Mouse (Mus musculus) ES-E14 (cell line): ENCODE results near the gene Camsap1. TPM values are rescaled to one million over a fixed set of nuclear protein-coding genes. Genes with fewer than 3 reads are reported as not detected.
A peak's percentile ranks its signal among the peaks of the same experiment; 100 is the strongest.

ENCODE experiments used
- DNase-seq: peaks from one replicate; pipeline ENCODE4 v3.0.0-alpha.2; 2013; ENCODE audit warnings: low read depth, low spot score
- H3K27ac ChIP-seq: 2 replicates; pipeline ENCODE4 v1.5.1; 2012; ENCODE audit warnings: low read depth, mild to moderate bottlenecking, low read length, moderate library complexity, mixed read lengths; ENCODE audit not compliant: poor library complexity, insufficient read depth, severe bottlenecking
- H3K36me3 ChIP-seq: 2 replicates; pipeline ENCODE4 v1.6.1; 2012; ENCODE audit warnings: mild to moderate bottlenecking, low read length, moderate library complexity, mixed read lengths; ENCODE audit not compliant: control insufficient read depth, poor library complexity, insufficient read depth, severe bottlenecking
- H3K4me1 ChIP-seq, 2 experiments: fragments of 150-350 bp in 1 of 2; sonication (generic) in 1 of 2; 2 replicates each; pipeline ENCODE4 v1.6.1; 2012; ENCODE audit warnings: low read length in 2 of 2, mild to moderate bottlenecking in 1 of 2, mixed read lengths in 1 of 2; ENCODE audit not compliant: control insufficient read depth in 2 of 2, insufficient read depth in 2 of 2, poor library complexity in 1 of 2
- H3K4me3 ChIP-seq, 2 experiments: fragments of 150-350 bp in 1 of 2; sonication (generic) in 1 of 2; 2 replicates each; pipeline ENCODE4 v1.5.1; 2012; ENCODE audit warnings: low read length in 2 of 2, low read depth in 1 of 2, mild to moderate bottlenecking in 1 of 2, mixed read lengths in 1 of 2; ENCODE audit not compliant: insufficient read depth in 1 of 2, poor library complexity in 1 of 2, severe bottlenecking in 1 of 2
- H3K9ac ChIP-seq: 2 replicates; pipeline ENCODE4 v1.6.1; 2012; ENCODE audit warnings: low read depth, mild to moderate bottlenecking, low read length, mixed read lengths; ENCODE audit not compliant: poor library complexity, insufficient read depth, severe bottlenecking
- H3K9me3 ChIP-seq: fragments of 150-350 bp; sonication (generic); 2 replicates; pipeline ENCODE4 v1.6.1; 2012; ENCODE audit warnings: low read depth, mild to moderate bottlenecking, low read length; ENCODE audit not compliant: control insufficient read depth, insufficient read depth
- CHD2 ChIP-seq: IDR thresholded peaks from 2 replicates; pipeline ENCODE4 v1.6.1; 2014; ENCODE audit warnings: mild to moderate bottlenecking, low read depth, low read length, inconsistent platforms
- HCFC1 ChIP-seq: IDR thresholded peaks from 2 replicates; pipeline ENCODE4 v1.6.1; 2012; ENCODE audit warnings: low read length, inconsistent platforms, borderline replicate concordance; ENCODE audit not compliant: insufficient read depth
- MAFK ChIP-seq: IDR thresholded peaks from 2 replicates; pipeline ENCODE4 v1.6.1; 2014; ENCODE audit warnings: mild to moderate bottlenecking, low read depth, low read length, inconsistent platforms; ENCODE audit not compliant: insufficient read depth
- ZC3H11A ChIP-seq: IDR thresholded peaks from 2 replicates; pipeline ENCODE4 v1.6.1; 2012; ENCODE audit warnings: low read depth, mild to moderate bottlenecking, inconsistent platforms, low read length, borderline replicate concordance
- ZNF384 ChIP-seq: IDR thresholded peaks from 2 replicates; pipeline ENCODE4 v1.6.1; 2012; ENCODE audit warnings: low read depth, low read length, inconsistent platforms
- in situ Hi-C, 2 experiments: fragments of 600-800 bp; cut with MboI; formaldehyde crosslinking; loops; one replicate each; pipeline ENCODE4 v1.15.1; 2025; ENCODE audit warnings: low sequenced_read_pairs in 2 of 2, inconsistent platforms in 1 of 2; ENCODE audit not compliant: unreplicated experiment in 2 of 2
- total RNA-seq: library from RNA; depleted of rRNA; stranded (reverse); fragments of 300-350 nt; gene quantifications from 2 replicates; pipeline ENCODE4 v1.2.3, GENCODE M21; 2012

Gene Camsap1
- total RNA-seq, 1 experiment, result 39.7 TPM

GRCm38 (mm10) chr2:25977587-25978239 is 5.4 kb downstream of the Camsap1 start:
- Histone ChIP-seq H3K9me3 (no peaks in the 10 kb centered on the region), H3K4me3 (no peak overlapping the region), H3K27ac (no peak overlapping the region), H3K9ac (no peak overlapping the region), H3K4me1 (peaks cover 5 to 7% of the 10 kb centered on the region in 2 experiments; a peak in 2 of 4 replicates), H3K36me3 (peaks cover 3% of the 10 kb centered on the region; the same call in 1 of the 2 replicates)
- DNase-seq, result no peak
- TF ChIP-seq ZC3H11A, result no peak
- no peak for TF ChIP-seq MAFK
- no peak for TF ChIP-seq CHD2
- TF ChIP-seq ZNF384, result no peak
- TF ChIP-seq HCFC1, result no peak
- in situ Hi-C loops, result no loop called here

- H3K36me3 ChIP-seq, result peaks cover 3% of the 10 kb centered on the region; the same call in 1 of the 2 replicates
- H3K9ac ChIP-seq, result no peak overlapping the region
- in situ Hi-C loops, result no loop called here
- H3K4me1 ChIP-seq, result peaks cover 0 to 5% of the 10 kb centered on the region in 2 experiments; a peak in 1 of 4 replicates
- H3K4me3 ChIP-seq, result no peak overlapping the region
- no peak overlapping the region for H3K27ac ChIP-seq
- peak; percentile 78 for TF ChIP-seq MAFK
- TF ChIP-seq CHD2, result no peak
- no peaks in the 10 kb centered on the region for H3K9me3 ChIP-seq
- no peak for DNase-seq
These were observed 7.8 kb downstream of the Camsap1 start for GRCm38 (mm10) chr2:25975141-25975770.

DNA sequence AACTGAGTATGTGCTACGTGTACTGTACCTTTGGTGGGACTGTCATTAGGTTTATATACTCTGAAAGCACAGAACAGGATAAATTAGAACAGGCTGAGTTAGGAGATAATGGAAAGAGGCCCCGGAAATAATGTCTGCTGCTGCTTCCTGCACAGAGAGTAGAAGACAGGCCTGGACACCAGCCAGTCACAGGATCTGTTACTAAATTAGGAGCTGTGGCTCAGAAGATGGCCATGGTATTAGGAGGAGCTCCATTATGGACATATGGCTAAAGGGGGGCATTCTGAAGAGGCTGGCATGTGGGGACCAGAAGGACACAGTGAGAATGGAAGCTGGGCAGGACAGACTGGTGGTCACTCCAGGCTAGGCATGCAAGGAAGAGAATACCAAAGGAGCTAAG is 12.7 kb downstream of the Camsap1 start:
- Histone ChIP-seq H3K4me1 (0 out of 4 replicates have a peak, but pooled peaks cover 0 to 2% of the 10 kb centered on the region in 2 experiments), H3K9me3 (no peaks in the 10 kb centered on the region), H3K4me3 (no peak overlapping the region), H3K27ac (no peak overlapping the region), H3K36me3 (peaks cover 16% of the 10 kb centered on the region), H3K9ac (no peak overlapping the region)
- in situ Hi-C loops, result no loop called here
- DNase-seq, result no peak
- TF ChIP-seq ZNF384 (no peak), MAFK (no peak), ZC3H11A (no peak), HCFC1 (no peak), CHD2 (no peak)

- H3K36me3 ChIP-seq, result peaks cover 18% of the 10 kb centered on the region
- in situ Hi-C loops, result no loop called here
- H3K9me3 ChIP-seq, result no peaks in the 10 kb centered on the region
- H3K4me3 ChIP-seq, result no peak overlapping the region
- DNase-seq, result no peak
- no peak overlapping the region for H3K9ac ChIP-seq
- TF ChIP-seq CHD2, result no peak
- no peak for TF ChIP-seq ZC3H11A
- no peak for TF ChIP-seq MAFK
- TF ChIP-seq ZNF384, result no peak
- no peak for TF ChIP-seq HCFC1
- 0 out of 4 replicates have a peak, but pooled peaks cover 0 to 2% of the 10 kb centered on the region in 2 experiments for H3K4me1 ChIP-seq
- H3K27ac ChIP-seq, result no peak overlapping the region
These were observed 13.8 kb downstream of the Camsap1 start for GRCm38 (mm10) chr2:25969319-25969718.

GRCm38 (mm10) chr2:25949291-25949690 is 33.8 kb downstream of the Camsap1 start:
- TF ChIP-seq CHD2, result no peak
- TF ChIP-seq MAFK, result no peak
- no peak for TF ChIP-seq HCFC1
- TF ChIP-seq ZC3H11A, result no peak
- no peak for TF ChIP-seq ZNF384

More at GRCm38 (mm10) chr2:25949291-25949690, 33.8 kb downstream of the Camsap1 start:
- Histone ChIP-seq H3K9ac (no peak overlapping the region), H3K4me3 (no peak overlapping the region), H3K9me3 (no peaks in the 10 kb centered on the region), H3K36me3 (peaks cover 19% of the 10 kb centered on the region), H3K27ac (no peak overlapping the region), H3K4me1 (no peaks in the 10 kb centered on the region)
- in situ Hi-C loops, result no loop called here
- DNase-seq, result no peak
